Mouse (Mus musculus) natural killer cell, adult 2 months (primary cell): ENCODE data around the gene Rps6ka1.
A peak's percentile ranks its signal among the peaks of the same experiment; 100 is the strongest.
"Not testable (repeated sequence)": the region's sequence is repeated elsewhere in the genome, so short reads cannot be mapped to it uniquely, and the experiment has no call there.

Source experiments
- DNase-seq, 2 experiments: peaks; one replicate each; pipeline ENCODE4 v3.0.0; 2022; ENCODE audit warnings: low spot score in 2 of 2

Gene Rps6ka1

DNA sequence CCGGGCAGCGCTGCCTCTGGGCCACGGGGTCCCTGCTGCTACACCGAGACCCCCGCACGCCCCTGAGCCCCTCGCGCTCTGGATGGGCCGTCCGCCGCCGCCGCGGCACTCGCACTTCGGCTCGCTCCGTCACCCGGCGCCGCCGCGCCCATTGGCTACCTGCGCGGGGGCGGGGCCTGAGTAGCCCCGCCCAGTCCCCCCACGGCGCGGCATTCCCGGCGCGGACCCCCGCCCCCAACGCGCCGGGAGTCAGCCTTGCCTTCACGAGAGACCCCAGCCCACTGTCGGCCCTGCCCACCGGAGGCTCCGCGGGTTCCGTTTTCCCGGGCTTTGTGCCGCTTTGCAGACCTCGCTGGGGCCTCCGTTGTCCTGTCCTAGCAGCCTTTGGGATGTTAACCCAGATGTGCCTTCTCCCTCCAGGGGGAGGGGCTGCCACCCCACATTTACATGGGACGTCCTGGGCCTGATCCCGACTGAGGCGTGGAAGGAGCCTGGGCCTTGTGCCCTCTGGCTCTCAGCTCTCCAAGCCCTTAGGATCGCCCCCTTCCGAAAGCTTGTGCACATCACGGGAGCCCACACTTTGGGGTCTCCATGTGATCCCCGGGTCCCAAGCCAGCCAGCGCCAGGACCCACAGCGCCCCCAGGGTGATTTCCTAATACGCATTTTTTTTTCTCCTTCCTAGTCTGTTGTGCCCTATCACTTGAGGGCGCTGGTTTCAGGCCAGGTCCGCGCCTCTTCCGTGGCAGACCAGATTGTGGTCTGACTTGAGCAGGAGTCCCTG lies at the start of gene Rps6ka1:
Gene Rps6ka1 (minus strand): TSS at position 126 of the 782 bp plus-strand sequence.
- DNase-seq, result peak in 1 of 2 experiments; percentile 58

DNA sequence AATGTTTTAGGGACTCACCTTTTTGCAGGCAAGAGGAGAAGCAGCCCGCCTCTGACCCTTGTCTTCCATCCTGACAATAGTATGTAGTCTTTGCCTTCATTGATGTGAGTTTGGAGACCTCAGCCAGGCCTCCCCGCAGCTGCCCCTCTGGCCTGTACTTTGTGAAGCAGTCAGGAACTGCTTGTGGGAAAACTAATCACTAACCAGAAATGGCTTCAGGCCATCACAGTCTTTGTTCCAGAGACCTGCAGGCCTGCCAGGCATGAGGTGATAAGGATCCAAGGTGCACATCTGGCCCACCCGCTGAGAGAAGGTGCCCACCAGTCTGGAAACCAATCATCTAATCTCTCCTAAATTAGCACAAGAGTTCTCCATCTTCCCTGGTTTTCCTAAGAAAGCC lies 44.2 kb upstream of the Rps6ka1 start:
- no peak for DNase-seq

DNA sequence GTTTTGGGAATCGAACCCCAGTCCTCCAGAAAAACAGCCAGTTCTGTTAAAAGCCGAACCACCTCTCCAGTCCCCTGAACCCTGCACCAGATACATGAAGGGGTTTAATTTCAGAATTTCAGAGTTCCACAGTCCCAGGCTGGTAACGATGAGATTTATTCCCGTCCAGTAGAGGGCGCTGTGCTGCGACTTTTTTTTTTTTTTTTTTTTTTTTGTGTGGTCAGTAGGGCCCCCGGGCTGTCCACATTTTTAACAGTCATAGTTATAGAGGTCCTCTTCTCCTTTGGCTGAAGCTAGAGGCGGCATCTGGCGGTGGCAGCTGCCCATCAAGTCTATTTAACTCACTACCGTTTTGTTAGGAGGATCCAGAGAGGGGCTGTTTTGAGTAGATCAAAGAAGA lies 43.8 kb upstream of the Rps6ka1 start:
- no peak for DNase-seq

DNA sequence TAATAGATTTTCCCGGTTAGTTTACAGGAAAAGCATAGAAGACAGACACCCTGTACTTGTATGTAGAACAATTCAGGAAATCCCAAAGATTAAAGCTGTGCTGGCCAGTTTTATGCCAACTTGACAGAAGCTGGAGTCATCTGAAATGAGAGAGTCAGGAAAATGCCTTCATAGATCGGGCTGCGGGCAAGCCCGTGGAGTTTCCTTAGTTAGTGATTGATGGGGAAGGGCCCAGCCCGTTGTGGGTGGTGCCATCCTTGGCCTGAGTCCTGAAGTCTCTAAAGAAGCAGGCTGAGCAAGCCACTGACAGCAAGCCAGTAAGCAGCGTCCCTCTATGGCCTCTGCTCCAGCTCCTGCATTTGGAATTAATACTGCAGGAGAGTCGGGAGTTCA lies 41.7 kb upstream of the Rps6ka1 start:
- no peak for DNase-seq

DNA sequence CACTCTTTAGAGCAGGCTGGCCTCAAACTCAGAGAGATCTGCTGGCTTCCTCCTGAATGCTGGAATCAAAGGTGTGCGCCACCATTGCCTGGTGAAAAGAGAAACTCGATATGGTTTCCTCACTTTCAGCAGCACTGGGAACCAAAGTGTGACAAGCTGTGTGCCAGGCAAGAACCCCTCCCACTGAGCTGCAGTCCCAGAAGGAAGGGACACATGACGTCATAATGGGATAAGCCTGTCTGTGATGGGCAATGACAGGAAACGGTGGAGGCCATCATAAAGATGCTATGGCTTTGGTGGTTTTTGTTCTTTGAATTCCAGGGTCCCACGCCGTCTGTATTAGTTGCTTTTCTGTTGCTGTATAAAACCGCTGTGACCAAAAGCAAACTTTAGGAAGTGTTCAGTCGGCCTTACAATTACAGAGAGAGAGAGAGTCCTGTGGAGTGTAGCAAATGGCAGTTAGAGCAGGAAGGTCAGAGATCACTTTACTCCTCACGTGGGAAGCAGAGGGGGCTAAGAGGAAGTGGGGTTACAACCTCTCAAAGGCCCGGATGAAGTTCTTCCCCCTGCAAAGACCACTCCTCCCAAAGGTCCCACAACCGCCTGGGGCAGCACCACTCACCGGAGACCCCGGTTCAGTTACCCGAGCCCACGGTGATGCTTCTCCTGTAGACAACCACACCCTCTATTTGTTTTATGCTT lies 41.1 kb upstream of the Rps6ka1 start:
- no peak for DNase-seq

DNA sequence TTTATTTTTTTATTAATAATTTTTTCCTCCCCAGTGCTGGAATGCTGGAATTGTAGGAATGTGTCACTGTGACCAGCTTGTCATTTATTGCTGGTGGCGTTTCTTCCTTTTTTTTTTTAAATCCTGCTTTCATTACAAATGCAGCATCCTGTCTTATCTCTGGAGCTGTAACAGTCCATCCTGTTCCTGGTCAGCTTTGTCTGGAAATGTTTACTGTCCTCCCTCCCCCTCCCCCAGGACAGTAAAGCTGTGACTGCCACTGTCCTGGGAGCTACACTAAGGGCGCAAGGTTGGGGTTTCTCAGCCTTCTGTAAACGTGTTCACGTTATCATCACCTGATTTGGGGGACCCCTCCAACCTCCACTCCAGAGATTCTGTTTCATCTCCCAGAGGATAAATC lies 37.6 kb upstream of the Rps6ka1 start:
- DNase-seq, result no peak

DNA sequence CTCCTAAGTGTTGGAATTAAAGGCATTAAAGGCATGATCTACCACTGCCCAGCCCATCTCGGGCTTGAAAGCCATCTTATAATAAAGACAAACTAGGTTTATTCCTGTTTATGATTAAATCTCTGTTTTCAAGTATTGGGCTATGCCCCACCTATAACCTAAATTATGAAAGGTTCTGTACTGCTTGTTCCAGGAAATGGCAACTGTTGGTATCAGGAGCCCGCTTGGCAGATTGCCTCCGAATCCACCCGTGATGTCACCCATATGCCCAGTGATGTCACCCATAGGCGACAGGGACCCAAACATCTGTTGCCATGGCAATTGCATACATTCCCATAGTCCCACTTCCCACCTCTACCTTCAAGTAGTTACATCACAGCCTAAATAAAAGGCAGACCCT lies 36.1 kb upstream of the Rps6ka1 start:
- DNase-seq, result no peak

DNA sequence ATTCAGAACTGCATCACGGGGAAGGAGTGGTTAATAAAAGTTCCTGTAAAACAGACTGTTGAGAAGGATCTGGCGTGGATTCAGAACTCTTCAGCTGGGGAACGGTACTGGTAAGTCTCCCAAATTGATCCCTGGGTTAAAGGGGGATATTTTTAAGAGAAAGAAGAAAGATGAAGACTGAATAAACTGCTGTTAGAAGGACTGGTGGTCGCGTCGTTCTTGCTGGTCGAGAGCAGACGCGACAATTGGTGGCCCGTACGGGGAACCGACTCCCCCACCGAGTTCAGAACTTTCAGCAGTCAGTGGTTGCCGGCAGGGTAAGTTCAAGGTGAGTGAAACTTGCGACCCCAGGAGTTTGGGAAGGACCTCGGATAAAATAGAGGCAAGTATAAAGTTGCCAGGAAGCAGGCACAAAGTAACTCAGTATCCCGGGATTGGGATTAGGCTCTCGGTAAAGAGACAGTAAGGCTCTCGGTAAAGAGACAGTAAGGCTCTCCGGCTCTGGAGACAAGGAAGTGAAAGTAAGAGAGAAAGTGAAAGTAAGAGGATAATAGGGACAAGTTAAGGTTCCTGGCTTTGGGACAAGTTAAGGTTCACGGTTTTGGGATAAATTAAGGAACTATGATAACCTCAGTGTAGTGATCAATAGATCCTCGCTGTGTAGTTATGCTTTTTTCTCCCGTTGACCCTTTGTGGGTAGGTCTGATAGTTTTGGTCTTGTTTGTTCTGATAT lies 30.7 kb upstream of the Rps6ka1 start:
- DNase-seq, result peak; percentile 29 to 34

DNA sequence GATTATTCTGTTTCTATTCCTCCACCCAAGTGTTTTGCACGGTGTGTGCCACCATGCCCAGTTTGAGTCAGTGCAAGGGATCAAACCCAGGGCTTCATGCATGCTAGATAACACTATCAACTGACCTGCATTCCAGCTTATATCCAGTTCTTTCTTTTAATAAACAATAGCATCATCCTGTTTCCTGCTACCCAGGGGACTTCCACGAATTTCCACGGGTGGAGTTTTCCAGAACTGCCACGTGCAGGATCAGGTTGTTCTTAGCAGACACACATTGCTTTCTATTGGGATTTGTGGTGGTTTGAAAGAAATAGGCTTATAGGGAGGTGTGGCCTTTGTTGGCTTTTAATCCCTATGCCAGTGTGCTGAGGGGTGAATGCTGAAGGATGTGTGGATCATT lies 24.4 kb upstream of the Rps6ka1 start:
- DNase-seq, result no peak

DNA sequence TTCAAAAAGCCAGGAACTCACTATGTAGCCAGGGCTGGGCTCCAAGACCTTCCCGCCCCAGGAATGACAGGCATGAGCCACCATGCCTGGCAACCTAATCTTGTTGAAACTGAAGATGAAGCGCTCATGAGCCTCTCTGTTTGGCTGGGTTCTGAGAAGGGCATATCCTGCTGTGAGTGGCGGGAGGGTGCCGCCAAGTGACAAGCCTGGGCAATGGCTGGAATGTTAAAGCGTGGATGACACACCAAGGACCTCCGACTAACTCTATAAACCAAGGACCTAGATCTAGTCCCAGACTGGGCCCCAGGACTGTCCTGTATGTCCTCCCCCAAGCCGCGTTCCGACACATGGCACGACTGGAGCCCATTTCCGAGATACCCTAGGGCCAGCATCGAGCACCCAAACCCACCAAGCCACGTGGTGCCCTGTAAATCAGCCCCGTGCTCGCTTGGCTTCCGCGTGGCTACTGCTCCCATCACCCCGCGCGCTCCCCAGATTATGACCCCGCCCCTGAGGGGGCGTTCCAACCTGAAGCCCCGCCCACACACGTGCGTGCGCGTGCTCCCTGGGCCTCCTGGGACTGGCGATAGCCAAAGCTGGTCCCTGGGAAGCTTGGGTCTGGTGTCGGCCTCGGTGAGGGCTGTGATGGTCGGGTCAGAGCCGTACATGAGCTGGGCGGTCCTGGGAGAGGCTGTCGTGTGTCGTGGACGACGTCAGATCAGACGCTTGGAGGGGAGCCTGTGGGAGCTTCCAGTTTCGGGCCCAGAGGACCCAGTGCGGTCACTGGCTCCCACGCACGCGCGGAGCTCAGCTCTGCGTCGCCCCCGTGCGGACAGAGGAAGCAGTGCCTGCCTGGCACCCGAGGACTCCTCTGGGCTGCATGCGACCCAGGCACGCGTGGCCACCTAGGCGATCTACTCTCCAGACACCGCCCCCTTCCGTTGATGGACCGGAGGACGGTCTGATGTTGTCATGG lies 22.9 kb upstream of the Rps6ka1 start:
- peak; percentile 97 for DNase-seq

DNA sequence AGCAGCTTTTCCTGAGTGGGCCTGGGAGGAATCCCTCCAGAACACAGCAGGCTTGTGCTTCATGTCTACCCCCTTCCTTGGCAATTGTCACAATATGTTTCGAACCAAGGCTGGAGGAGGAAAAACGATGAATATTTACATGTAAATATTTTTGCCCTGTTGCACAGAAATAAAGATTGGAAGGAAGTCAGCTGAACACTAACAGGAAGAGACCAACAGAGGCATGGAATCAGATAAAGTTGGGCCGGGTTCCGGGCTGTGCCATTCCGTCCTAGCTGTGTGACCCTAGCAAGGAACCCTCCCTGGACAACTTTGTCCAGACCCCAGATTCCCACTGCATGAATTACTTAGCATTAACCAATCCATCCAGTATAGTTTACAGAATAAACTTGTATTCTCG lies 20.5 kb upstream of the Rps6ka1 start:
- no peak for DNase-seq

DNA sequence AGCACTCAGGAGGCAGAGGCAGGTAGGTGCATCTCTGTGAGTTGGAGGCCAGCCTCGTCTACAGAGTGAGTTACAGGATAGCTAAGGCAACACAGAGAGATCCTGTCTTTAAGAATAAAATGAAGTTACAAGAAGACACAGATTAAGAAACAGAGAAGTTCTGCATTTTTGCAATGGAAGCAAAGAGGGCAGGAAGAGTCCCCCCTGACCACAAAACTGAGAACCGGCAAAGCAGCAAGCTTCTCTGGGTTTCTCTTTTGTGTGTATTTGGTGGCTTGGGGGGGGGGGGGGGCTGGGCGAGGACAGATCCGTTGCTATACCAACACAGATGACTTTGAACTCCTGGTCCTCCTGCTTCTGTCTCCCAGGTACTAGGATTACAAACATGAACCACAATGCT lies 19.5 kb upstream of the Rps6ka1 start:
- peak in 1 of 2 experiments; percentile 40 for DNase-seq

DNA sequence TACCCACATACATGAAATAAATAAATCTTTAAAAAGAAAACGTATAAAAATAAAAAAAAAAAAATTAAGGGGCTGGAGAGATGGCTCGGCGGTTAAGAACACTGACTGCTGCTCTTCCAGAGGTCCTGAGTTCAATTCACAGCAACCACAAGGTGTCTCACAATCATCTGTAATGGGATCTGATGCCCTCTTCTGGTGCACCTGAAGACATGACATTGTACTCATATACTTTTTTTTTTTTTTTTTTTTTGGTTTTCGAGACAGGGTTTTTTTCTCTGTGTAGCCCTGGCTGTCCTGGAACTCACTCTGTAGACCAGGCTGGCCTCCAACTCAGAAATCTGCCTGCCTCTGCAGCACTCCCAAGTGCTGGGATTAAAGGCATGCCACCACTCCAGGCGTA lies 18.7 kb upstream of the Rps6ka1 start:
- not testable (repeated sequence) for DNase-seq

DNA sequence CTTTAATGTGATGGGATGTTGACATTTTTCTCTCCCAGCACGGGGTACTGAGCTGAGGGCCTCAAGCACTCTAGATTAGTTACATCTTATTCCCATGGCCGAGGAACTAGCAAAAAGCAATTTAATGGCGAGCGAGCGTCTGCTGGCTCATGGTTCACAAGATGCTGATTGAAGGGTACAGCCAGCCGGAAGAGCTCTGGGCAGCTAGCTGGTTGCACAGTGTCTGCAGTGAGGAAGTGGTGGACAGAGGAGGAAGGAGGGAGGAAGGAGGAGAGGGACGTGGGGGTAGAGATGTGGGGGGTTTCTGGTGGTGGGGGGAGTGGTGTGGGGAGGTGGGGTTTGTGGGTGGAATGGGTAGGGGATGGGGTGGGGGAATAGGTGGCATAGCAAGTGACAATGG lies 17.6 kb upstream of the Rps6ka1 start:
- no peak for DNase-seq

DNA sequence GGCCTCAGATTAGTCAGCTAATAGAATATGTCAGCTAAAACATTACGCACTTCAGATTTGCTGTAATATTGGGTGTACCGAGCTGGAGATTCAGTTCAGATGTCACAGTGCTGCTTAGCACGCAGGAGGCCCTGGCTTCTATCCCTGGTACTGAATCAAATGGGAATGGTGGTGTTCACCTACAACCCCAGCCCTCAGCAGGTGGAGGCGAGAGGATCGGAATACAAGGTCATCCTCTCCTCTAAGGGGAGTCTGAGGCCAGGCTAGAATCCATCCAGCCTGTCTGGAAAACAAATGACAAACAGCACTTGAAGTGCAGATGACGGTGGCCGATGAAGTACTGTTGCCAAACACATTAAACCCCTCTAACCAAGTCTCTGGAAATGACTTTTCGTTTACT lies 16.7 kb upstream of the Rps6ka1 start:
- DNase-seq, result no peak

DNA sequence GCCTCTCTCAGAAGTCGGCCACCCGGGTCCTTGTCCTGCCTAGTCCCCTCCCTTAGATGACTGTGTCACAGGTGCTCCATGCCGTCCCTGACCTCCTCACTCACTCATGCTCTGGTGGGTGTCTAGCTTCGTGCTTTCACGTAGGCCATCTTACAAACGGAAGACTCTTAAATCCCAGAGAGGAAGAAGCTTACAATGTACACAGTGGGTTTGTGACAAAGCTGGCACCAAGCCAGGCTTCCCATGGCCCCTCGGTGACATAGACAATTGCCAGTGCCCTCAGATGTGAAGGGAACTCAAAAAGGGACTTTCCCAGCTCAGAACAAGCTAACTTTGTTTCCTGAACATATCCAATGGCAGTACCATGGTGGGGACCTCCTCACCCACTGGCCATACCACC lies 15.8 kb upstream of the Rps6ka1 start:
- no peak for DNase-seq

DNA sequence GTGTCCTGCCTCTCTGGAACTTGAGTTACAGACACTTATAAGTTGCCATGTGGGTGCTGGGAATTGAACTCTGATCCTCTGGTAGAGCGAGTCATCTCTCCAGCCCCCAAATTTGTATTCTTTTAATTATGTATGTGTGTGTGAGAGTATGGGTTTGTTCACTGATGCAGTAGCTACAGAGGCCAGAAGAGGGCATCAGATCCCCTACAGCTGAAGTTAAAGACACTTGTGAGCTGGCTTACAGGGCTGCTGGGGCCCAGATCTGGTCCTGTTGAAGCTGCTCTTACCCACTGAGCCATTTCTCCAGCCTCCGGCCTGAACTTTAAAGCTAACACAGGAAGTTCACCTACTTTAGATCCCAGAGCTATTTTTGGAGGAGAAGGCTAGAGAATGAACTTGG lies 14.9 kb upstream of the Rps6ka1 start:
- no peak for DNase-seq

DNA sequence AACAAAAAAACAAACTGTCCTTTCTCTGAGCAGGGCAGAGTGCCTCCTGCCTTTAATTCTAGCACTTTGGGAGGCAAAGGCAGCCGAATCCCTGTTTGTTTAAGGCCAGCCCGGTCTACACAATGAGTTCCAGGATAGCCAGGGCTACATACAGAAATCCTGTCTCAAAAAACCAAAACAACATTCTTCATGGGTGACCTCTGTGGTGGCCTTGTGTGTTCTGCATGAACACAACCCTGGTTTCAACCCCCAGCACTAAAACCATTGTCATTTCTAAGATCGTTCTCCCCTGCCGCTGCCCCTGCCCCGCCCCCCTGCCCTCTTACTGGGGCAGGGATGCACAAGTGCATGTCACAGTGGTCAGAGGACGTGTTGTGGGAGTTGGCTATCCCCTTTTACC lies 13.3 kb upstream of the Rps6ka1 start:
- no peak for DNase-seq

DNA sequence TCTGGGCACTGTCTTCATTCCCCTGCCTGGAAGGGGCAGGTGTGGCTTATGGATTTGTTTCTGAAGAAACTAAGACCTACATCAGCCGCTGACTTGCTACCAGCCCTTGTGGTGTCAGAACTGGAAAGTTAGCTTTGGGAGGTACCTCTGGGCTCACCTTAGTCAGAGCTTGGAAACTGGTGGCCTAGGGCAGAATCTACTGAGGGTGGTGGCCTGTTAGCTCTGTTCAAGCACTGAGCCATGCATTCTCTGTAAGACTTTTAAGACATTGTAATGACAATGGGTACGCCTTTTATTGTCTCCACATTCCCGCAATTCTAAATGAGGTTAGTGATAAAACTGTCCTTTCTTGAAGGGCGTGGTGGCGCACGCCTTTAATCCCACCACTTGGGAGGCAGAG lies 12.8 kb upstream of the Rps6ka1 start:
- no peak for DNase-seq

DNA sequence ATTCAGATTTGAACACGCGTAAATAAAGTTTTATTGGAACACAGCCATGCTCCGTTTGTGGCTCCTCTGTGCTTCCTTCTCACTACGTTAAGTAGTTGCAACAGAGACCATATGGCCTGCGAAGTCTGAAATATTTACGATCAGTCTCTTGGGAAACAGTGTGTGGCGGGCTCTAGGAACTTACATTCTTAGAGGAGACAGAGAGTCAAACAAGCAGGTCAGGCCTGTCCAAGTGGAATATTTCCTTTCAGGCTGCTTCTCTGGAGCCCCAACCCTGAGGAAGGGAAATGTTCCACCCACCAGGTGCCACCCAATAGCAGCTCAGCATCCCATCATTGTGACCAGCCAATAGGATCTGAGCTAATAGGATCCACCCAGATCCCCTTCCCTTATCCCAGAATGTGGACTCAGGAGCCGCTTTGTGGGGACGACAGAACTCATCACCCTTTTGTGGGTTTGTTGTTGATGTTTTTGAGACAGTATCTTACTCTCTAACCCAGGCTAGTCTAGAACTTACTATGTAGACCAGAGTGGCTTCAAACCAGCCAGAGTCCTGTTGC lies 11.7 kb upstream of the Rps6ka1 start:
- no peak for DNase-seq

DNA sequence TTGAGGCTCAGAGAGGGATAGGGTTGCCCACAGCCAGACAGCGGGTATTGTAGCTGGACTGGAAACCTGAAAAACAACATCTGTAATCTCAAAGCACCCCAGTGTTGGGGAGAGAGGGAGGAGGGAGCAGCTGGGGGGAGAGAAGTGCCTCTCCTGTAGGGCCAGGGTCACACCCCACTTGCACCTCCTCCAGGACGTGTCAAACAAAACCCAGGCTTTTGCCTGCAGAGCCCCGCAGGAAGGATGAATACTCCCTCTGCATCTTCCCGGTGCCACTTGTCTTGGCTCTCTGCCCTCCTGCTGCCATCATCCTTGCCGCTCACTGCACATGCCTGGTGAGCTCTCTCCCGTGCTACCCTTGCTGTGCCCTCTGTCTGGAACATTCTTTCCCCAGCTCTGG lies 10.6 kb upstream of the Rps6ka1 start:
- DNase-seq, result no peak
